In genomic region chr3:88654621-88655020, GRCm38 (mm10) we compare ENCODE assay signal across 18 mouse cellular contexts. TPM values are rescaled to one million over a fixed set of nuclear protein-coding genes. Genes with fewer than 3 reads are reported as not detected.
DNase-seq lines count a peak whose midpoint lies in the region; ATAC-seq and TF ChIP-seq lines count a peak whose summit lies in the region.
"Had no signal": no experiment of that assay in that cellular context is flagged by ENCODE, and none has a peak within 500 bp of the region (broad histone marks: within the 10 kb centered on the region; RNA-seq: fewer than 3 reads in every experiment).

No protein-coding gene starts in this region.

- no peaks in the 10 kb centered on the region for H3K36me3 ChIP-seq in lung, postnatal 0 days (ENCODE audit: insufficient read depth, low read length)
- no peaks in the 10 kb centered on the region for H3K36me3 ChIP-seq in heart, embryonic 16.5 days (ENCODE audit: control insufficient read depth, insufficient read depth)
- H3K36me3 ChIP-seq: midbrain, embryonic 12.5 days had no signal

- no peak for TF ChIP-seq POLR2A in lung, adult 2 months (IDR thresholded peaks at IDR 0.05; ENCODE audit: borderline replicate concordance, extremely low read depth, low read depth, low read length)

- H3K9me3 ChIP-seq in lung, postnatal 0 days (ENCODE audit: low read length): no peaks in the 10 kb centered on the region
- H3K9me3 ChIP-seq in heart, embryonic 16.5 days (replicated peaks; ENCODE audit: control insufficient read depth, low read length): no peaks in the 10 kb centered on the region
- H3K9me3 ChIP-seq: forebrain, embryonic 10.5 days; midbrain, embryonic 12.5 days had no signal

- peak; percentile 39 for DNase-seq in adrenal gland, postnatal 14 days
- DNase-seq in adrenal gland, adult 8-10 months: no peak
- peak; percentile 69 for DNase-seq in lung, postnatal 0 days (ENCODE audit: low spot score)
- no peak for DNase-seq in lung, adult 2 months
- no peak for DNase-seq in right cerebral cortex, postnatal 14 days
- no peak for DNase-seq in layer of hippocampus, postnatal 36 days
- no peak for DNase-seq in gastrocnemius, postnatal 4 days (ENCODE audit: low spot score in 2 of 2)
- DNase-seq: B cell, adult 2 months; cerebellum, adult 11-12 months; thymus, adult 18-20 months had no signal

- TF ChIP-seq CTCF in lung, postnatal 0 days (IDR thresholded peaks at IDR 0.05): no peak
- no peak for TF ChIP-seq CTCF in lung, adult 2 months (IDR thresholded peaks at IDR 0.05; ENCODE audit: insufficient read depth, low read length)

- no peak overlapping the region for H3K4me3 ChIP-seq in lung, postnatal 0 days (ENCODE audit: low read depth, low read length)
- no peak overlapping the region for H3K4me3 ChIP-seq in lung, adult 2 months (replicated peaks; ENCODE audit: extremely low read depth, low read depth, low read length)
- no peak overlapping the region for H3K4me3 ChIP-seq in heart, embryonic 16.5 days (ENCODE audit: low read length)
- H3K4me3 ChIP-seq: forebrain, embryonic 10.5 days; midbrain, embryonic 12.5 days had no signal

- H3K27me3 ChIP-seq in lung, postnatal 0 days (replicated peaks; ENCODE audit: insufficient read depth, low read length): no peaks in the 10 kb centered on the region
- no peaks in the 10 kb centered on the region for H3K27me3 ChIP-seq in heart, embryonic 16.5 days (ENCODE audit: control insufficient read depth, insufficient read depth, low read length)
- H3K27me3 ChIP-seq: midbrain, embryonic 12.5 days had no signal

- peak; percentile 18 for ATAC-seq in lung, postnatal 0 days
- ATAC-seq in heart, embryonic 16.5 days (replicated peaks; ENCODE audit: extremely low read depth, insufficient read depth, low FRiP score): peak; percentile 71; the same call in 1 of the 2 replicates

- H3K4me2 ChIP-seq in lung, postnatal 0 days (replicated peaks; ENCODE audit: low read depth, low read length): no peak overlapping the region
- peak overlapping the region; percentile 23; the same call in 1 of the 2 replicates for H3K4me2 ChIP-seq in heart, embryonic 16.5 days (ENCODE audit: low read depth, low read length)
- H3K4me2 ChIP-seq: midbrain, embryonic 12.5 days had no signal

- H3K4me1 ChIP-seq in lung, postnatal 0 days (ENCODE audit: insufficient read depth, low read depth, low read length): peaks cover 12% of the 10 kb centered on the region; the same call in 1 of the 2 replicates
- peaks cover 12% of the 10 kb centered on the region for H3K4me1 ChIP-seq in lung, adult 2 months (ENCODE audit: control insufficient read depth, insufficient read depth, low read length)
- H3K4me1 ChIP-seq in heart, embryonic 16.5 days (ENCODE audit: control insufficient read depth, insufficient read depth, low read length): peaks cover 20% of the 10 kb centered on the region
- H3K4me1 ChIP-seq: midbrain, embryonic 12.5 days had no signal

- no peak for TF ChIP-seq EP300 in lung, postnatal 0 days (IDR thresholded peaks at IDR 0.05)

- H3K9ac ChIP-seq in lung, postnatal 0 days (replicated peaks; ENCODE audit: low read depth): no peak overlapping the region
- H3K9ac ChIP-seq in heart, embryonic 16.5 days (ENCODE audit: low read length): 0 out of 2 replicates have a peak overlapping the region, but pooled peaks have one; percentile 25
- H3K9ac ChIP-seq: midbrain, embryonic 12.5 days had no signal

- H3K27ac ChIP-seq in lung, postnatal 0 days (ENCODE audit: low read length): no peak overlapping the region
- peak overlapping the region; percentile 30; the same call in 1 of the 2 replicates for H3K27ac ChIP-seq in heart, embryonic 16.5 days (ENCODE audit: low read length)
- H3K27ac ChIP-seq: forebrain, embryonic 10.5 days; midbrain, embryonic 12.5 days had no signal

- WGBS in lung, postnatal 0 days: 49% methylated on average over 4 of the region's 4 CpGs
- WGBS in lung, adult 2 months: 34% methylated on average over 4 of the region's 4 CpGs
- 41% methylated on average over 4 of the region's 4 CpGs for WGBS in heart, embryonic 16.5 days

RNA-seq across cellular contexts. Expression of gene Rxfp4, which starts 1.7 kb away (rescaled TPM):
- total RNA-seq in adrenal gland, postnatal 14 days (2021): not detected in 2 replicates
- not detected for total RNA-seq in adrenal gland, adult 8-10 months (2022)
- 0.61 and 0.92 TPM in 2 replicates for polyA plus RNA-seq in lung, postnatal 0 days (2015; fragmentation: Nextera tagmentation; extraction: Ambion mirVana)
- polyA plus RNA-seq in lung, adult 2 months (2012; rRNA removed): 0.41 and 0.76 TPM in 2 replicates
- polyA plus RNA-seq in heart, embryonic 16.5 days (2015; fragmentation: Nextera tagmentation; extraction: Ambion mirVana): not detected in 2 replicates
- total RNA-seq in layer of hippocampus, postnatal 36 days (2021): not detected
- not detected for total RNA-seq in gastrocnemius, postnatal 4 days (2021)
- total RNA-seq: adrenal gland, postnatal 36 days; gastrocnemius, adult 8-10 months; layer of hippocampus, adult 18-20 months; left cerebral cortex, postnatal 25 days had no signal
- polyA plus RNA-seq: forebrain, embryonic 10.5 days; midbrain, embryonic 12.5 days; neural tube, embryonic 11.5 days had no signal

RNA-seq across cellular contexts. Expression of gene Khdc4, which starts 31.0 kb away (rescaled TPM):
- total RNA-seq in adrenal gland, postnatal 14 days (2021): 56.1 and 62.8 TPM in 2 replicates
- 10 to 100 TPM; 48.9 to 84.1 (median 58.1) TPM for total RNA-seq in adrenal gland, adult 8-10 months (2022)
- polyA plus RNA-seq in lung, postnatal 0 days (2015; fragmentation: Nextera tagmentation; extraction: Ambion mirVana): 42.3 and 49.4 TPM in 2 replicates
- polyA plus RNA-seq in lung, adult 2 months (2012; rRNA removed): 46.7 and 51.4 TPM in 2 replicates
- polyA plus RNA-seq in heart, embryonic 16.5 days (2015; fragmentation: Nextera tagmentation; extraction: Ambion mirVana): 67.4 and 68.6 TPM in 2 replicates
- 10 to 100 TPM; 49.1 to 61.1 TPM for total RNA-seq in layer of hippocampus, postnatal 36 days (2021)
- total RNA-seq in gastrocnemius, postnatal 4 days (2021): 10 to 100 TPM; 33.9 to 49.0 TPM

RNA-seq across cellular contexts. Expression of gene Arhgef2, which starts 48.9 kb away (rescaled TPM):
- total RNA-seq in adrenal gland, postnatal 14 days (2021): 36.9 and 67.6 TPM in 2 replicates
- total RNA-seq in adrenal gland, adult 8-10 months (2022): 10 to 100 TPM; 22.0 to 48.2 (median 31.5) TPM
- polyA plus RNA-seq in lung, postnatal 0 days (2015; fragmentation: Nextera tagmentation; extraction: Ambion mirVana): 170 and 229 TPM in 2 replicates
- polyA plus RNA-seq in lung, adult 2 months (2012; rRNA removed): 186 and 233 TPM in 2 replicates
- polyA plus RNA-seq in heart, embryonic 16.5 days (2015; fragmentation: Nextera tagmentation; extraction: Ambion mirVana): 76.7 and 85.5 TPM in 2 replicates
- total RNA-seq in layer of hippocampus, postnatal 36 days (2021): 100 to 1,000 TPM; 250 to 265 TPM
- total RNA-seq in gastrocnemius, postnatal 4 days (2021): 100 to 1,000 TPM; 161 to 166 TPM

Comparison
In these comparisons a context has a peak if more than half of its experiments do, and no peak if none do; other contexts are left out.
1. DNase-seq: peak in adrenal gland, postnatal 14 days (single experiment) and lung, postnatal 0 days (single experiment); none in adrenal gland, adult 8-10 months (single experiment), lung, adult 2 months (single experiment), right cerebral cortex, postnatal 14 days (single experiment), layer of hippocampus, postnatal 36 days (0 of 2) and gastrocnemius, postnatal 4 days (0 of 2).